Mouse (Mus musculus) G1E (cell line): ENCODE data around the gene Apoa4. TPM values are rescaled to one million over a fixed set of nuclear protein-coding genes. Genes with fewer than 3 reads are reported as not detected.
A peak's percentile ranks its signal among the peaks of the same experiment; 100 is the strongest.

ENCODE experiments used
- ATAC-seq: 2 replicates; pipeline ENCODE4 v1.8.0; 2016; ENCODE audit warnings: mild to moderate bottlenecking; ENCODE audit not compliant: insufficient number of reproducible peaks, poor library complexity, low FRiP score, severe bottlenecking; ENCODE audit errors: extremely low read depth
- DNase-seq: peaks from one replicate; pipeline ENCODE4 v3.0.0; 2012; ENCODE audit warnings: low spot score
- H3K27me3 ChIP-seq: 2 replicates; pipeline ENCODE4 v1.6.1; 2012; ENCODE audit warnings: mild to moderate bottlenecking, low read length, inconsistent platforms; ENCODE audit not compliant: insufficient read depth
- H3K36me3 ChIP-seq: replicated peaks from 2 replicates; pipeline ENCODE3; 2012; ENCODE audit warnings: mild to moderate bottlenecking, inconsistent platforms
- H3K4me1 ChIP-seq: 2 replicates; pipeline ENCODE4 v1.6.1; 2012; ENCODE audit warnings: low read depth, low read length, inconsistent platforms, mixed read lengths; ENCODE audit not compliant: insufficient read depth
- H3K4me3 ChIP-seq: 2 replicates; pipeline ENCODE4 v1.5.1; 2012; ENCODE audit warnings: low read depth, mild to moderate bottlenecking, inconsistent platforms, low read length, moderate library complexity, mixed read lengths
- H3K9me3 ChIP-seq: replicated peaks from 2 replicates; pipeline ENCODE4 v1.6.1; 2012; ENCODE audit warnings: inconsistent platforms
- CTCF ChIP-seq: IDR thresholded peaks from 2 replicates; pipeline ENCODE4 v1.5.1; 2012; ENCODE audit warnings: low read depth, low read length, inconsistent platforms, mixed read lengths
- GATA1 ChIP-seq: IDR thresholded peaks from 2 replicates; pipeline ENCODE4 v1.6.1; 2012; ENCODE audit warnings: borderline replicate concordance, low read length, inconsistent platforms, mixed read lengths
- GATA2 ChIP-seq: IDR thresholded peaks from 2 replicates; pipeline ENCODE4 v1.6.1; 2012; ENCODE audit warnings: low read depth, low read length, inconsistent platforms, borderline replicate concordance
- POLR2AphosphoS5 ChIP-seq: IDR thresholded peaks from 2 replicates; pipeline ENCODE4 v1.6.1; 2012; ENCODE audit warnings: low read depth, low read length, inconsistent platforms; ENCODE audit not compliant: insufficient replicate concordance
- TAL1 ChIP-seq: conservative IDR thresholded peaks from 2 replicates; pipeline ENCODE4 v1.6.1; 2012; ENCODE audit warnings: low read depth, low read length, inconsistent platforms, mixed read lengths
- polyA plus RNA-seq: library from polyadenylated mRNA; stranded (reverse); fragments of >175 nt; gene quantifications from 2 replicates; pipeline ENCODE4 v1.2.3, GENCODE M21; 2012
- total RNA-seq, 2 experiments: library from RNA; stranded (forward) in 1 of 2; stranded (reverse) in 1 of 2; fragments of 200-1000 nt in 1 of 2; fragments of >200 nt in 1 of 2; fragmentation: Nextera tagmentation in 1 of 2; gene quantifications; 2 replicates each; pipeline ENCODE4 v1.2.3; 2014 to 2017

Gene Apoa4
- total and polyA plus RNA-seq, 3 experiments: not detected

- Histone ChIP-seq H3K27me3 (no peaks in the 10 kb centered on the region), H3K4me1 (peaks cover 93% of the 10 kb centered on the region), H3K36me3 (peaks cover 89% of the 10 kb centered on the region), H3K4me3 (no peak overlapping the region), H3K9me3 (no peaks in the 10 kb centered on the region)
- ATAC-seq (no peak), DNase-seq (no peak)
- TF ChIP-seq POLR2AphosphoS5: no peak
- no peak for TF ChIP-seq TAL1
- no peak for TF ChIP-seq GATA1
- TF ChIP-seq CTCF: no peak
- TF ChIP-seq GATA2: no peak
Measured at GRCm38 (mm10) chr9:46210473-46210872, 30.0 kb upstream of the Apoa4 start.

GRCm38 (mm10) chr9:46214276-46214675 is 26.2 kb upstream of the Apoa4 start:
- ATAC-seq (no peak), DNase-seq (no peak)
- Histone ChIP-seq H3K9me3 (no peaks in the 10 kb centered on the region), H3K27me3 (no peaks in the 10 kb centered on the region), H3K4me3 (no peak overlapping the region), H3K36me3 (peaks cover 87% of the 10 kb centered on the region), H3K4me1 (peaks cover 91% of the 10 kb centered on the region)
- TF ChIP-seq CTCF: no peak

GRCm38 (mm10) chr9:46214946-46215337 is 25.6 kb upstream of the Apoa4 start:
- peaks cover 90% of the 10 kb centered on the region for H3K4me1 ChIP-seq
- H3K36me3 ChIP-seq: peaks cover 88% of the 10 kb centered on the region

GRCm38 (mm10) chr9:46215338-46216322 is 24.9 kb upstream of the Apoa4 start:
- no peak overlapping the region for H3K4me3 ChIP-seq
- H3K27me3 ChIP-seq: no peaks in the 10 kb centered on the region
- DNase-seq (no peak), ATAC-seq (peak; percentile 10; the same call in 1 of the 2 replicates)
- peaks cover 85% of the 10 kb centered on the region for H3K4me1 ChIP-seq
- TF ChIP-seq TAL1: 0 out of 2 replicates have a peak, but pooled peaks have one; percentile 19
- no peak for TF ChIP-seq GATA1
- no peak for TF ChIP-seq GATA2
- TF ChIP-seq CTCF: no peak
- no peak for TF ChIP-seq POLR2AphosphoS5
- H3K9me3 ChIP-seq: no peaks in the 10 kb centered on the region
- H3K36me3 ChIP-seq: peaks cover 88% of the 10 kb centered on the region

More at GRCm38 (mm10) chr9:46214946-46215337, 25.6 kb upstream of the Apoa4 start:
- Histone ChIP-seq H3K4me3 (no peak overlapping the region), H3K9me3 (no peaks in the 10 kb centered on the region), H3K27me3 (no peaks in the 10 kb centered on the region)
- TF ChIP-seq CTCF (no peak), GATA2 (no peak), GATA1 (no peak), POLR2AphosphoS5 (no peak), TAL1 (no peak)
- ATAC-seq: no peak
- DNase-seq: no peak

GRCm38 (mm10) chr9:46216744-46217470 is 23.6 kb upstream of the Apoa4 start:
- ATAC-seq (no peak), DNase-seq (no peak)
- Histone ChIP-seq H3K27me3 (no peaks in the 10 kb centered on the region), H3K4me1 (peaks cover 74% of the 10 kb centered on the region), H3K4me3 (no peak overlapping the region), H3K36me3 (peaks cover 90% of the 10 kb centered on the region), H3K9me3 (no peaks in the 10 kb centered on the region)
- TF ChIP-seq GATA1 (no peak), CTCF (no peak)

GRCm38 (mm10) chr9:46218176-46218575 is 22.3 kb upstream of the Apoa4 start:
- Histone ChIP-seq H3K36me3 (peaks cover 90% of the 10 kb centered on the region), H3K4me1 (peaks cover 62% of the 10 kb centered on the region), H3K9me3 (no peaks in the 10 kb centered on the region), H3K27me3 (no peaks in the 10 kb centered on the region), H3K4me3 (no peak overlapping the region)
- DNase-seq (peak; percentile 58), ATAC-seq (peak; percentile 9; the same call in 1 of the 2 replicates)
- TF ChIP-seq CTCF (no peak), POLR2AphosphoS5 (no peak), GATA1 (no peak), GATA2 (no peak), TAL1 (no peak)
